Mouse (Mus musculus) embryonic fibroblast, embryonic 13.5 days (primary cell): ENCODE data around the gene Nkd1.

Experiments
- CTCF ChIP-seq: IDR thresholded peaks from 2 replicates; pipeline ENCODE4 v1.5.1; 2011; ENCODE audit warnings: mild to moderate bottlenecking, control low read depth, low read length, moderate library complexity, borderline replicate concordance; ENCODE audit not compliant: insufficient read depth
- POLR2A ChIP-seq: IDR thresholded peaks from 2 replicates; pipeline ENCODE4 v1.6.1; 2011; ENCODE audit warnings: low read depth, mild to moderate bottlenecking, control low read depth, low read length, moderate library complexity

- TF ChIP-seq POLR2A = no peak
- TF ChIP-seq CTCF = no peak
Measured at GRCm38 (mm10) chr8:88593947-88594346, 72.8 kb downstream of the Nkd1 start.
